Mouse (Mus musculus): ENCODE measurements around the gene Adk. TPM values are rescaled to one million over a fixed set of nuclear protein-coding genes. Genes with fewer than 3 reads are reported as not detected.
A peak's percentile ranks its signal among the peaks of the same experiment; 100 is the strongest.

The Adk gene
- polyA plus RNA-seq, 1 experiment: 66.2 TPM

DNA sequence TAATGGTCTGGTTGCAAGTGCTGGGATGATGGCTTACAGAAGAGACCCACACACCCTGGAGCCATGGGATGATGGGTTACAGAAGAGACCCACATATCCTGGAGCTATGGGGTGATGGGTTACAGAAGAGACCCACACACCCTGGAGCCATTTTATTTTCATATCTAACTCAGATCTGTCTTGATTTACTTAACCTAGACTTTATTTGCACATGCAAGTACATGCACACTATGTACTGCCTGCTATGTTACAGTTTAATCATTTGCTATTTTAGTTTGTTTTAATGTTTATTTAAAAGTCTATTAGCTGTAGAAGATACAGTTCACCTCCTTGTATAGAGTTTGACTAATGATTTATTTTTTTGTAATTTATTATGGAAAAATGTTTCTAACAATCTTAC lies 52.7 kb downstream of the Adk start:
- Histone ChIP-seq H3K4me1 (ENCODE audit: control insufficient read depth, insufficient read depth, low read length) (no peaks in the 10 kb centered on the region), H3K4me3 (replicated peaks; ENCODE audit: insufficient read depth, low read depth, low read length) (no peak overlapping the region), H3K27me3 (ENCODE audit: control insufficient read depth, insufficient read depth, low read length) (no peaks in the 10 kb centered on the region), H3K27ac (ENCODE audit: insufficient read depth, low read length) (no peak overlapping the region)
- DNase-seq: no peak
- TF ChIP-seq POLR2A (IDR thresholded peaks at IDR 0.05; ENCODE audit: borderline replicate concordance, insufficient read depth, low read length) (no peak), CTCF (IDR thresholded peaks at IDR 0.05; ENCODE audit: borderline replicate concordance, insufficient read depth, low read depth, low read length) (no peak)

DNA sequence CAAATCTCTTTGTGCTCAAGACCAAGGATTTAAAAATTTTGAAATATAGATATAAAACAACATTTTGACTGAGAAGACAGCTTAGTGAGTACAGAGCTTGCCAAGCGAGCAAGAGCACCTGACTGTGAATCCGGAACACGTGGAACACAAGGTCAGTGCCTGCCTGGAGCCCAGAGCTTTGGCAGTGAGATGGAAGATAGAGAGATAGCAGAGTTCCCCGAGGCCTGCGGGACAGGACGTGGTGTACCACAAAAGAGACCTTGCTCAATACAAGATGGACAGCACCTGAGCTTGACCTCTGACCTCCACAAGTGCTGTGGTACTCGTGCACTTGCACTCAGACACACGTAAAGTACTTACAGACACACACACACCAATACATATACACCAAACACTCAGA lies 54.2 kb downstream of the Adk start:
- H3K27me3 ChIP-seq (ENCODE audit: control insufficient read depth, insufficient read depth, low read length): no peaks in the 10 kb centered on the region
- peak in 1 of 2 experiments; percentile 20 for DNase-seq
- no peaks in the 10 kb centered on the region for H3K4me1 ChIP-seq (ENCODE audit: control insufficient read depth, insufficient read depth, low read length)
- no peak overlapping the region for H3K27ac ChIP-seq (ENCODE audit: insufficient read depth, low read length)
- TF ChIP-seq CTCF (IDR thresholded peaks at IDR 0.05; ENCODE audit: borderline replicate concordance, insufficient read depth, low read depth, low read length) (no peak), POLR2A (IDR thresholded peaks at IDR 0.05; ENCODE audit: borderline replicate concordance, insufficient read depth, low read length) (no peak)
- WGBS: 78% methylated on average over 8 of the region's 8 CpGs
- H3K4me3 ChIP-seq (replicated peaks; ENCODE audit: insufficient read depth, low read depth, low read length): no peak overlapping the region

DNA sequence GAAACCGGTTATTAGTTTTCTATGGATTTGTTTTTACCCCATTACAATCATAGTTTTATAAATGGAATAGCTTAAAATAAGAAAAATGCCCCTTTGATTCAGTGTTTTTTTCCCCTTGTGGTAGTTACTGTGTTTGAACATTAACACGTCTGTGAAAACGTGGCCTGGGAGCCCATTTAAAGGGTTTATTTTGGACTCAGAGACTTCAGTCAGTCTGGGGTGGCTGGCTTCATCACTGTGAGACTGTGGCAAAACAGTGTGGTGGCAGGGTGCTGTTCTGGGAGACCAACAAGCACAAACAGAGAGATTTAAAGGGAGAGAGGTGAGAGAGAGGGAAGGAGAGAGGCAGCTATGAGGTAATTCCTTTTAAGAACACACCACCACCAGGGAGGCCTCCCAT lies 55.2 kb downstream of the Adk start:
- whole genome bisulfite sequencing: 86% methylated on average over 3 of the region's 3 CpGs
- no peak overlapping the region for H3K27ac ChIP-seq (ENCODE audit: insufficient read depth, low read length)

DNA sequence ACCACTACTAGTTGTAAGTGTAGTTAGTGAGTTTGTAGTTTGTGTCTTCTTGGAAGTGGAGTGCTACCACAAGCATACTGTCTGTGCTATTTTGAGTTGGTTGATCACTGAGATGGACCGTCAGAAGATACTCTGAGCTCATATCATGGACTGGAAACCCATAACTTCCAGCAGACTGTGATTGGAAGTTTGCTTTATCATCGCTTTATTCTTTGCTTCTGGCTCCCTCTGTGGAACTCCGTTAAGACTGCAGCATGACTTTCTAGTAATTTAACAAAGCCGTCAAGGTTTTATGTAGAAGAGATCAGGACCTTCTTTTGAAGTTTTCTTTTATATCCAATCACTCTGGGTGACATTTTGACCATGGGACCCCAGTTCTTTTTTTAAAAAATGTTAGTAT lies 58.1 kb downstream of the Adk start:
- Histone ChIP-seq H3K4me1 (ENCODE audit: control insufficient read depth, insufficient read depth, low read length) (no peaks in the 10 kb centered on the region), H3K27ac (ENCODE audit: insufficient read depth, low read length) (no peak overlapping the region), H3K27me3 (ENCODE audit: control insufficient read depth, insufficient read depth, low read length) (no peaks in the 10 kb centered on the region), H3K4me3 (replicated peaks; ENCODE audit: insufficient read depth, low read depth, low read length) (no peak overlapping the region)
- no peak for TF ChIP-seq POLR2A (IDR thresholded peaks at IDR 0.05; ENCODE audit: borderline replicate concordance, insufficient read depth, low read length)
- no peak for TF ChIP-seq CTCF (IDR thresholded peaks at IDR 0.05; ENCODE audit: borderline replicate concordance, insufficient read depth, low read depth, low read length)
- WGBS: 78% methylated on average over 4 of the region's 4 CpGs
- no peak for DNase-seq

More for the DNA sequence above, 55.2 kb downstream of the Adk start:
- DNase-seq: no peak
- Histone ChIP-seq H3K4me1 (ENCODE audit: control insufficient read depth, insufficient read depth, low read length) (no peaks in the 10 kb centered on the region), H3K4me3 (replicated peaks; ENCODE audit: insufficient read depth, low read depth, low read length) (no peak overlapping the region), H3K27me3 (ENCODE audit: control insufficient read depth, insufficient read depth, low read length) (no peaks in the 10 kb centered on the region)
- no peak for TF ChIP-seq POLR2A (IDR thresholded peaks at IDR 0.05; ENCODE audit: borderline replicate concordance, insufficient read depth, low read length)
- no peak for TF ChIP-seq CTCF (IDR thresholded peaks at IDR 0.05; ENCODE audit: borderline replicate concordance, insufficient read depth, low read depth, low read length)

DNA sequence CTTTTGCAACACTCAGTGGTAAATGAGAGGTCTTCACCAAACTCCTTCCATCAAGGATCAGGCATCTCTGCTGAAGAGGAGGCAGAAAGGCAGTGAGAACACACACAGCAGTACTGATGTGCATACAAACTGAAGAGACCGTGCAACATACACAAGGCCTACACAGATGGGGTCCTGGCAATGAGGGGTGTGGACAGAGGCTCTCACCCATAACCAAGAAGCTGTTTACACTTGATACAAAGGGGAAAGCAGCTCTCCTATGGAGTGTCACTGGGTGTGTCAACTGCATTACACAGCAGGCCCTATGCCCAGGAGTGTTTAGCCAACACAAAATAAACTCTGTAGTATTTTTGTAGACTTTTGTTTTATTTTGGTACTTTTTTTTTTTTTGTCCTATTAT lies 59.1 kb downstream of the Adk start:
- Histone ChIP-seq H3K4me1 (ENCODE audit: control insufficient read depth, insufficient read depth, low read length) (no peaks in the 10 kb centered on the region), H3K27ac (ENCODE audit: insufficient read depth, low read length) (no peak overlapping the region), H3K4me3 (replicated peaks; ENCODE audit: insufficient read depth, low read depth, low read length) (no peak overlapping the region), H3K27me3 (ENCODE audit: control insufficient read depth, insufficient read depth, low read length) (no peaks in the 10 kb centered on the region)
- WGBS: 91% methylated on average over 1 of the region's 1 CpGs
- TF ChIP-seq POLR2A (IDR thresholded peaks at IDR 0.05; ENCODE audit: borderline replicate concordance, insufficient read depth, low read length) (no peak), CTCF (IDR thresholded peaks at IDR 0.05; ENCODE audit: borderline replicate concordance, insufficient read depth, low read depth, low read length) (no peak)
- no peak for DNase-seq

DNA sequence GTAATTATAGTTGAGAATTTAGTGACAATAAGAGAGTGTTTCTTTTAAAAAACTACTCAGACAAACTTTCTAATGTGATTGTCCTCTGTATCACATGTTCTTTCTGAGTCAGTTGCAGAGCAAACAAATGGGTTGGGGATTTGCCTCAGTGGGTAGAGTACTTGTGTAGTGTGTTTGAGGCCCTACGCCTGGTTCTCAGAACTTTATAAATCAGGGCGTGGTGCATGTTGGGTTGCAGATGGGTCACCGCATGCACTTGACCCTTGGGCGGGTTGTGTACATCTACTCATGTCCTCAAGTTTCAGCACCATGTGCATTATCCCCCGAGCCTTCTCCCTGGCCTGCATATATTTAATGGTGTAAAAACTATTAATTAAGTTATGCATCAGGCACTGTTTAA lies 59.8 kb downstream of the Adk start:
- Histone ChIP-seq H3K27ac (ENCODE audit: insufficient read depth, low read length) (no peak overlapping the region), H3K4me3 (replicated peaks; ENCODE audit: insufficient read depth, low read depth, low read length) (no peak overlapping the region), H3K4me1 (ENCODE audit: control insufficient read depth, insufficient read depth, low read length) (no peaks in the 10 kb centered on the region), H3K27me3 (ENCODE audit: control insufficient read depth, insufficient read depth, low read length) (no peaks in the 10 kb centered on the region)
- no peak for TF ChIP-seq CTCF (IDR thresholded peaks at IDR 0.05; ENCODE audit: borderline replicate concordance, insufficient read depth, low read depth, low read length)
- no peak for TF ChIP-seq POLR2A (IDR thresholded peaks at IDR 0.05; ENCODE audit: borderline replicate concordance, insufficient read depth, low read length)
- DNase-seq: no peak
- 93% methylated on average over 5 of the region's 5 CpGs for WGBS

DNA sequence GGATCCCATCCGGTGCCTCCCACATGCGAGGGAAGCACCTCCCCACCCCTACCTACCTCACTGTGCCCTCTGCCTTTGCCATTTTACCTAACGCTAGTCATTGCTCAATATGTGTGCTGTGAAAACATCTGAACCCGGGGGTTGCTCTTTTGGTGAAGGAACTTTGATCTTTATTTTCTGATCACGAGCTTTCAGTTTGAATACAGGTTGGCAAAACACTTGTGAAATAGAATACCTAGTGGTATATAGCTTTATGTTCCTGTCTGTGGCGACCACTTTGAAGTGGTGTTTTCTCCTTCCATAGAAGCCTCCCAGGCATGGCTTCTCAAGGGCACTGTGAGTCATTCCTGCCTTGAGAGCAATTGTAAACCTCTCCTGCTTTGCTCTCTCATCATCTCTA lies 60.4 kb downstream of the Adk start:
- no peaks in the 10 kb centered on the region for H3K4me1 ChIP-seq (ENCODE audit: control insufficient read depth, insufficient read depth, low read length)
- H3K27me3 ChIP-seq (ENCODE audit: control insufficient read depth, insufficient read depth, low read length): no peaks in the 10 kb centered on the region
- DNase-seq: no peak
- TF ChIP-seq CTCF (IDR thresholded peaks at IDR 0.05; ENCODE audit: borderline replicate concordance, insufficient read depth, low read depth, low read length): no peak
- WGBS: 86% methylated on average over 6 of the region's 6 CpGs
- H3K27ac ChIP-seq (ENCODE audit: insufficient read depth, low read length): no peak overlapping the region
- H3K4me3 ChIP-seq (replicated peaks; ENCODE audit: insufficient read depth, low read depth, low read length): no peak overlapping the region

DNA sequence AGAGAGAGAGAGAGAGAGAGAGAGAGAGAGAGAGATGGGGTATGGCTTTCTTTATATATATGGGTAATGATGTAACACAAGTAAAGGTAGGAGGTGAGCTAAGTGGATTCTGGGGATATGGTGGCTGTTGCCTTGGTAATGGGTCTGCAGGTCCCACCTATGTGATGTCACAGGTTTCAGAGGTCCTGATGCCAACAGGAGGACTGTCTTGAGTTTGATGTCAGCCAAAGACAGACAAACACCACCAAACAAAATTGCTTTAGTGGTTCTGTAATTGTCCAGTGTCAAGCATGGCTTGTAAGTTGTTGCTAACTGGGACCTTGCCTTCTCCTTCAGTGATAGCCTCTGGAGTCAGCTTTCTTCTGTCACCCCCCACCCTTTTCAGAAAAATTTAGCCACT lies 62.0 kb downstream of the Adk start:
- no peak for DNase-seq
- no peak overlapping the region for H3K4me3 ChIP-seq (replicated peaks; ENCODE audit: insufficient read depth, low read depth, low read length)
- H3K27ac ChIP-seq (ENCODE audit: insufficient read depth, low read length): no peak overlapping the region
- no peak for TF ChIP-seq POLR2A (IDR thresholded peaks at IDR 0.05; ENCODE audit: borderline replicate concordance, insufficient read depth, low read length)
- no peak for TF ChIP-seq CTCF (IDR thresholded peaks at IDR 0.05; ENCODE audit: borderline replicate concordance, insufficient read depth, low read depth, low read length)
- no peaks in the 10 kb centered on the region for H3K27me3 ChIP-seq (ENCODE audit: control insufficient read depth, insufficient read depth, low read length)
- H3K4me1 ChIP-seq (ENCODE audit: control insufficient read depth, insufficient read depth, low read length): no peaks in the 10 kb centered on the region
